Mouse (Mus musculus): ENCODE data around the gene Vegfa. TPM values are rescaled to one million over a fixed set of nuclear protein-coding genes. Genes with fewer than 3 reads are reported as not detected.
A peak's percentile ranks its signal among the peaks of the same experiment; 100 is the strongest.

Gene Vegfa
- polyA plus RNA-seq, 1 experiment from 2014 or later: 2.1 TPM

GRCm38 (mm10) chr17:46030323-46030730 lies 1.8 kb downstream of the Vegfa start:
- no peaks in the 10 kb centered on the region for H3K9me3 ChIP-seq
- peaks cover 25% of the 10 kb centered on the region for H3K36me3 ChIP-seq (replicated peaks)
- H3K27ac ChIP-seq (replicated peaks): peak overlapping the region; percentile 98
- H3K4me1 ChIP-seq: peaks cover 71% of the 10 kb centered on the region
- H3K4me3 ChIP-seq: peak overlapping the region; percentile 83
- peaks cover 21% of the 10 kb centered on the region for H3K27me3 ChIP-seq (replicated peaks; ENCODE audit: low read depth, poor library complexity, severe bottlenecking)
- DNase-seq (ENCODE audit: low spot score): peak; percentile 71
- under 1% methylated on average over 43 of the region's 43 CpGs for WGBS

GRCm38 (mm10) chr17:46029554-46030207 lies 2.5 kb downstream of the Vegfa start:
- Histone ChIP-seq H3K4me3 (peak overlapping the region; percentile 83), H3K4me1 (peaks cover 77% of the 10 kb centered on the region), H3K27me3 (replicated peaks; ENCODE audit: low read depth, poor library complexity, severe bottlenecking) (peaks cover 15% of the 10 kb centered on the region), H3K27ac (replicated peaks) (peak overlapping the region; percentile 98), H3K9me3 (no peaks in the 10 kb centered on the region), H3K36me3 (replicated peaks) (peaks cover 32% of the 10 kb centered on the region)
- peak; percentile 24 for DNase-seq (ENCODE audit: low spot score)
- WGBS: 16% methylated on average over 7 of the region's 7 CpGs

GRCm38 (mm10) chr17:46029052-46029553 lies 3.1 kb downstream of the Vegfa start:
- H3K36me3 ChIP-seq (replicated peaks): peaks cover 37% of the 10 kb centered on the region
- no peak for DNase-seq (ENCODE audit: low spot score)
- peaks cover 75% of the 10 kb centered on the region for H3K4me1 ChIP-seq
- H3K4me3 ChIP-seq: peak overlapping the region; percentile 83
- H3K27ac ChIP-seq (replicated peaks): peak overlapping the region; percentile 98
- no peaks in the 10 kb centered on the region for H3K9me3 ChIP-seq
- peaks cover 11% of the 10 kb centered on the region for H3K27me3 ChIP-seq (replicated peaks; ENCODE audit: low read depth, poor library complexity, severe bottlenecking)
- 36% methylated on average over 2 of the region's 2 CpGs for WGBS

- Histone ChIP-seq H3K9me3 (no peaks in the 10 kb centered on the region), H3K27me3 (replicated peaks; ENCODE audit: low read depth, poor library complexity, severe bottlenecking) (peaks cover 4% of the 10 kb centered on the region), H3K27ac (replicated peaks) (peak overlapping the region; percentile 98), H3K4me3 (peak overlapping the region; percentile 83), H3K36me3 (replicated peaks) (peaks cover 44% of the 10 kb centered on the region), H3K4me1 (peaks cover 68% of the 10 kb centered on the region)
- peak; percentile 25 for DNase-seq (ENCODE audit: low spot score)
- WGBS: 16% methylated on average over 15 of the region's 15 CpGs
Measured at GRCm38 (mm10) chr17:46028210-46029051, 3.7 kb downstream of the Vegfa start.

GRCm38 (mm10) chr17:46027066-46027917 lies 4.9 kb downstream of the Vegfa start:
- H3K36me3 ChIP-seq (replicated peaks): peaks cover 56% of the 10 kb centered on the region
- 15% methylated on average over 16 of the region's 16 CpGs for WGBS
- H3K9me3 ChIP-seq: no peaks in the 10 kb centered on the region
- peak overlapping the region; percentile 83 for H3K4me3 ChIP-seq
- peaks cover 57% of the 10 kb centered on the region for H3K4me1 ChIP-seq
- peak; percentile 86 for DNase-seq (ENCODE audit: low spot score)
- no peaks in the 10 kb centered on the region for H3K27me3 ChIP-seq (replicated peaks; ENCODE audit: low read depth, poor library complexity, severe bottlenecking)
- H3K27ac ChIP-seq (replicated peaks): peak overlapping the region; percentile 98

- H3K36me3 ChIP-seq (replicated peaks): peaks cover 67% of the 10 kb centered on the region
- 85% methylated on average over 11 of the region's 11 CpGs for WGBS
Measured at GRCm38 (mm10) chr17:46025927-46026668, 6.1 kb downstream of the Vegfa start.

GRCm38 (mm10) chr17:46025207-46025606 lies 7.0 kb downstream of the Vegfa start:
- Histone ChIP-seq H3K27ac (replicated peaks) (peak overlapping the region; percentile 24; the same call in 1 of the 2 replicates), H3K4me3 (no peak overlapping the region), H3K27me3 (replicated peaks; ENCODE audit: low read depth, poor library complexity, severe bottlenecking) (no peaks in the 10 kb centered on the region), H3K4me1 (peaks cover 57% of the 10 kb centered on the region), H3K36me3 (replicated peaks) (peaks cover 76% of the 10 kb centered on the region), H3K9me3 (no peaks in the 10 kb centered on the region)
- DNase-seq (ENCODE audit: low spot score): no peak
- WGBS: 95% methylated on average over 15 of the region's 15 CpGs

More at GRCm38 (mm10) chr17:46025927-46026668, 6.1 kb downstream of the Vegfa start:
- DNase-seq (ENCODE audit: low spot score): no peak
- Histone ChIP-seq H3K27ac (replicated peaks) (0 out of 2 replicates have a peak overlapping the region, but pooled peaks have one; percentile 10), H3K4me1 (peaks cover 56% of the 10 kb centered on the region), H3K4me3 (no peak overlapping the region), H3K9me3 (no peaks in the 10 kb centered on the region), H3K27me3 (replicated peaks; ENCODE audit: low read depth, poor library complexity, severe bottlenecking) (no peaks in the 10 kb centered on the region)

GRCm38 (mm10) chr17:46024192-46024591 lies 8.0 kb downstream of the Vegfa start:
- peaks cover 87% of the 10 kb centered on the region for H3K36me3 ChIP-seq (replicated peaks)
- DNase-seq (ENCODE audit: low spot score): no peak
- no peaks in the 10 kb centered on the region for H3K27me3 ChIP-seq (replicated peaks; ENCODE audit: low read depth, poor library complexity, severe bottlenecking)
- H3K27ac ChIP-seq (replicated peaks): no peak overlapping the region
- H3K4me1 ChIP-seq: peaks cover 49% of the 10 kb centered on the region
- H3K9me3 ChIP-seq: no peaks in the 10 kb centered on the region
- WGBS: 92% methylated on average over 5 of the region's 5 CpGs
- no peak overlapping the region for H3K4me3 ChIP-seq

- Histone ChIP-seq H3K9me3 (no peaks in the 10 kb centered on the region), H3K36me3 (replicated peaks) (peaks cover 93% of the 10 kb centered on the region), H3K27ac (replicated peaks) (no peak overlapping the region), H3K4me1 (peaks cover 43% of the 10 kb centered on the region), H3K4me3 (no peak overlapping the region), H3K27me3 (replicated peaks; ENCODE audit: low read depth, poor library complexity, severe bottlenecking) (no peaks in the 10 kb centered on the region)
- 95% methylated on average over 8 of the region's 8 CpGs for WGBS
- no peak for DNase-seq (ENCODE audit: low spot score)
Measured at GRCm38 (mm10) chr17:46023572-46023971, 8.6 kb downstream of the Vegfa start.

- DNase-seq (ENCODE audit: low spot score): no peak
- Histone ChIP-seq H3K9me3 (no peaks in the 10 kb centered on the region), H3K4me3 (no peak overlapping the region), H3K4me1 (peaks cover 37% of the 10 kb centered on the region), H3K27me3 (replicated peaks; ENCODE audit: low read depth, poor library complexity, severe bottlenecking) (no peaks in the 10 kb centered on the region), H3K27ac (replicated peaks) (no peak overlapping the region), H3K36me3 (replicated peaks) (peaks cover 96% of the 10 kb centered on the region)
- 87% methylated on average over 6 of the region's 6 CpGs for whole genome bisulfite sequencing
Measured at GRCm38 (mm10) chr17:46022934-46023333, 9.2 kb downstream of the Vegfa start.

GRCm38 (mm10) chr17:46022427-46022826 lies 9.7 kb downstream of the Vegfa start:
- DNase-seq (ENCODE audit: low spot score): no peak
- Histone ChIP-seq H3K27ac (replicated peaks) (no peak overlapping the region), H3K4me3 (no peak overlapping the region), H3K9me3 (no peaks in the 10 kb centered on the region), H3K27me3 (replicated peaks; ENCODE audit: low read depth, poor library complexity, severe bottlenecking) (no peaks in the 10 kb centered on the region), H3K36me3 (replicated peaks) (peaks cover 96% of the 10 kb centered on the region), H3K4me1 (peaks cover 32% of the 10 kb centered on the region)
- WGBS: 83% methylated on average over 4 of the region's 4 CpGs

All from embryonic facial prominence, embryonic 10.5 days (tissue).